Mouse (Mus musculus): ENCODE data around the gene Trpm3. TPM values are rescaled to one million over a fixed set of nuclear protein-coding genes. Genes with fewer than 3 reads are reported as not detected.
A peak's percentile ranks its signal among the peaks of the same experiment; 100 is the strongest.

Gene Trpm3
- polyA plus RNA-seq, 1 experiment from 2014 or later = 3.9 TPM

DNA sequence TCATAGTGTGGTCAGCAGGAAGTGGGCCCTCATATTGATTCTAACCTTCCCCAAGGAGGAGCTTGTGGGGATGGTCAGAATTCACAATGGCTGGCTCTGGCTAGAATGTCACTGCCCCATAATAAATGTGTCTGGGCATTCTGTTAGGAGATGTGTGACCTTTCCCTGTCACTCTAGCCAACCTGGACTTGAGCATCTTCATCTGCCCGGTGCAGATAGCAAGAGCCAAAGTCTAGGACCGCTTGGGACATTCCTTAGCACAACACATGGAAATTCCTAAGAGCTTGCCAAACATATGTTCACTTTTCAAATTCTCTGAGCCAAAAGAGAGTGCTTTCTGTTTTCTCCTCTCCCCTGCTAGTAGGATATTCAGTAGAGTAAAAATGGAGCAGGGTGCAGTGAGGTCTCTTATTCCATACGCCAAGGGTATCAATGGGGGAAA is 743.8 kb downstream of the Trpm3 start:
- Histone ChIP-seq H3K4me2 (replicated peaks; ENCODE audit: low read depth, low read length) (no peak overlapping the region), H3K9ac (ENCODE audit: low read depth, low read length) (no peak overlapping the region), H3K9me3 (ENCODE audit: control insufficient read depth, low read length) (no peaks in the 10 kb centered on the region), H3K27me3 (ENCODE audit: control insufficient read depth, insufficient read depth, low read length) (no peaks in the 10 kb centered on the region), H3K4me3 (ENCODE audit: low read length) (no peak overlapping the region), H3K36me3 (ENCODE audit: control insufficient read depth, insufficient read depth, low read length) (no peaks in the 10 kb centered on the region), H3K27ac (ENCODE audit: low read depth, low read length) (no peak overlapping the region), H3K4me1 (ENCODE audit: control insufficient read depth, insufficient read depth, low read length) (no peaks in the 10 kb centered on the region)
- WGBS = 60% methylated on average over 3 of the region's 3 CpGs
- no peak for ATAC-seq (ENCODE audit: low FRiP score, low TSS enrichment)

DNA sequence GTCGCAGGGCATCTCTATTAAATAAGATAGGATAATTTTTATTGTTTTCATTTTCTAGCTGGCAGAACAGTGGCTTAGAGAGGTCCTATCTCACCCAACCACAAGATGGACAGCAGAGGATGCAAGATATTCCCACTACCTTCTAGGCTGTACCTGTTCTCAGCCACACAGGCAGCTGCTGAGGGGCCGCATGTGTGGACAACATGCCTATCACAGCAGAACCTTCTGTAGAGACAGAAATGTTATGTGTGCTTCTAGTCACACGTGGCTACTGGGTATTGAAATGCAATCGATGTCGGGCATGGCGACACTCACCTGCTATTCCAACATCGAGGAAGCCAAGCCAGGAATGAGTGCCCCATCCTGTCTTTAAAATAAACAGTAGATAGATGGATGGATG is 744.3 kb downstream of the Trpm3 start:
- WGBS = 93% methylated on average over 7 of the region's 7 CpGs
- Histone ChIP-seq H3K9ac (ENCODE audit: low read depth, low read length) (no peak overlapping the region), H3K9me3 (ENCODE audit: control insufficient read depth, low read length) (no peaks in the 10 kb centered on the region), H3K4me1 (ENCODE audit: control insufficient read depth, insufficient read depth, low read length) (no peaks in the 10 kb centered on the region), H3K4me3 (ENCODE audit: low read length) (no peak overlapping the region), H3K4me2 (replicated peaks; ENCODE audit: low read depth, low read length) (no peak overlapping the region), H3K27ac (ENCODE audit: low read depth, low read length) (no peak overlapping the region), H3K27me3 (ENCODE audit: control insufficient read depth, insufficient read depth, low read length) (no peaks in the 10 kb centered on the region), H3K36me3 (ENCODE audit: control insufficient read depth, insufficient read depth, low read length) (no peaks in the 10 kb centered on the region)
- no peak for ATAC-seq (ENCODE audit: low FRiP score, low TSS enrichment)

DNA sequence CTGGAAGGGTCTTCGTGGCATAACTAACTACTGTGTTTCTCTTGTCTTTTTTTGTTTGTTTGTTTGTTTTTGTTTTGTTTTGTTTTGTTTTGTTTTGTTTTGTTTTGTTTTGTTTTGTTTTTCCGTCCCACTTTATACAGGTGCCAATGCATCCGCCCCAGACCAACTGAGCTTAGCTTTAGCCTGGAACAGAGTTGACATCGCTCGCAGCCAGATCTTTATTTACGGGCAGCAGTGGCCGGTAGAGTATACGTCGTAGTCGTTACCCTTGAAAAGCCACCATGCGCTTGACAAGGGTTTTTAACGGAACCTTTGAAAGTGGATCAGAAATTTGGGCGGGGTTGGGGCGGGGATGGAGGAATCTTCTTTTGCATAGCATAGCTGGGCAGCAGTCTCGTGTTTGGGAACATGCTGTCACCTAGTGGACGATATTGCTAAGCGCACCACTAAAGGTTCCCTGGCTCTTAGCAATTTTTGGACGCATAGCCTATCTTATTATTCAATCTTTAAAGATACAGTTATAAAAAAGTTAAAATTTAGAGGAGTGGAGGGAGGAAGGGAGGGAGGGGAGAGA is 745.0 kb downstream of the Trpm3 start:
- ATAC-seq (ENCODE audit: low FRiP score, low TSS enrichment) = peak; percentile 92
- Histone ChIP-seq H3K27me3 (ENCODE audit: control insufficient read depth, insufficient read depth, low read length) (no peaks in the 10 kb centered on the region), H3K36me3 (ENCODE audit: control insufficient read depth, insufficient read depth, low read length) (no peaks in the 10 kb centered on the region), H3K4me2 (replicated peaks; ENCODE audit: low read depth, low read length) (peak overlapping the region; percentile 39), H3K9ac (ENCODE audit: low read depth, low read length) (no peak overlapping the region), H3K4me1 (ENCODE audit: control insufficient read depth, insufficient read depth, low read length) (no peaks in the 10 kb centered on the region), H3K9me3 (ENCODE audit: control insufficient read depth, low read length) (no peaks in the 10 kb centered on the region), H3K4me3 (ENCODE audit: low read length) (peak overlapping the region; percentile 13; the same call in 1 of the 2 replicates), H3K27ac (ENCODE audit: low read depth, low read length) (no peak overlapping the region)
- 22% methylated on average over 18 of the region's 18 CpGs for WGBS

DNA sequence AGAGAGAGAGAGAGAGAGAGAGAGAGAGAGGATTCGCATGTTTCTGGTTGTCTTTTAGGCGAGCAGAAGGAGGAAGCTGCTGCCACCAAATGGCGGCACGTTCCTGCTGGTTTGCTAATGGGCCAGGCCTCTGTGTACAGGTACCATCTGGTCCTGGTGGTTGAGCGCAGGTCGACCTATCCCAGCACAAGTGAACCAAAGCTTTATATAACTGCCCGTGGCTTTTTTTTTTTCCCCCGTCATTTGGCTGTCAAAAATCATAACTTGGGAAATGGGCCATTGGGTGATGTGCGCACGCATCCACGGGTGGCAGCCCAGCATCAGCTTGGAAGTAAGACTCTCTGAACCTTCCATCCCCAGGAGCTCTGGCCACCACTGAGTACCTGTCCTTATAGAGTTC is 745.5 kb downstream of the Trpm3 start:
- Histone ChIP-seq H3K9ac (ENCODE audit: low read depth, low read length) (no peak overlapping the region), H3K4me1 (ENCODE audit: control insufficient read depth, insufficient read depth, low read length) (no peaks in the 10 kb centered on the region), H3K4me3 (ENCODE audit: low read length) (no peak overlapping the region), H3K27ac (ENCODE audit: low read depth, low read length) (no peak overlapping the region), H3K36me3 (ENCODE audit: control insufficient read depth, insufficient read depth, low read length) (no peaks in the 10 kb centered on the region), H3K4me2 (replicated peaks; ENCODE audit: low read depth, low read length) (peak overlapping the region; percentile 39), H3K9me3 (ENCODE audit: control insufficient read depth, low read length) (no peaks in the 10 kb centered on the region), H3K27me3 (ENCODE audit: control insufficient read depth, insufficient read depth, low read length) (no peaks in the 10 kb centered on the region)
- peak; percentile 63; the same call in 1 of the 2 replicates for ATAC-seq (ENCODE audit: low FRiP score, low TSS enrichment)
- 52% methylated on average over 11 of the region's 11 CpGs for WGBS

DNA sequence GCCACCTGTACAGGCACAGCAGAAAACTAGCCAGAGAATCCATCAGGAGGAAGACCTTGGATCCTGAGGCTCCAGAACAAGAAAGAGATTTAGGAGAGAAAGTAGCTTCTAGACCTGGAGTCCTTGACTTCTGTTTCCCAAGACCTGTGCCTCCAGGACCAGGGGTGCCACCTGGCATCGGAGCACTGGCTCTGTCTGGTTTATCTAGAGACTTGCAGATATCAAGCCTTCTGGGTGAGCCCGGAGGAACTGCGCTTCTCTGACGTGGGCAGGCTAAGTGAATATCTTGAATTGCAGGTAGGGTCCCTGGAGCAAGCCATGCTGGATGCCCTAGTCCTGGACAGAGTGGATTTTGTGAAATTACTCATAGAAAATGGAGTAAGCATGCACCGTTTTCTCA is 746.2 kb downstream of the Trpm3 start:
- Histone ChIP-seq H3K27me3 (ENCODE audit: control insufficient read depth, insufficient read depth, low read length) (no peaks in the 10 kb centered on the region), H3K9ac (ENCODE audit: low read depth, low read length) (no peak overlapping the region), H3K27ac (ENCODE audit: low read depth, low read length) (no peak overlapping the region), H3K4me3 (ENCODE audit: low read length) (no peak overlapping the region), H3K4me2 (replicated peaks; ENCODE audit: low read depth, low read length) (no peak overlapping the region), H3K36me3 (ENCODE audit: control insufficient read depth, insufficient read depth, low read length) (no peaks in the 10 kb centered on the region), H3K4me1 (ENCODE audit: control insufficient read depth, insufficient read depth, low read length) (no peaks in the 10 kb centered on the region), H3K9me3 (ENCODE audit: control insufficient read depth, low read length) (no peaks in the 10 kb centered on the region)
- 96% methylated on average over 5 of the region's 5 CpGs for WGBS
- no peak for ATAC-seq (ENCODE audit: low FRiP score, low TSS enrichment)

DNA sequence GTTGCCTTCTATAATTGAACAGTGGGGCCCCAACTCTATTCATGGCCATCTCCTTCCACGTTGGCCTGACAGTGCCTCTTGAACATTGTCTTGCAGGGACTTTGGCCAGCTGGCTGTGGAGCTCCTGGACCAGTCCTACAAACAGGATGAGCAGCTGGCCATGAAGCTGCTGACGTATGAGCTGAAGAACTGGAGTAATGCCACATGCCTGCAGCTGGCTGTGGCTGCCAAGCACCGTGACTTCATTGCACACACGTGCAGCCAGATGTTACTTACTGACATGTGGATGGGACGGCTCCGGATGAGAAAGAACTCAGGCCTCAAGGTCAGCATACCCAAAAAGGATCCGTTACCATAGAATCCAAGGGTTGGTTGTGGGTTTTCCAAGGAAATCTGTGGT is 763.0 kb downstream of the Trpm3 start:
- no peak overlapping the region for H3K27ac ChIP-seq (ENCODE audit: low read depth, low read length)
- no peaks in the 10 kb centered on the region for H3K36me3 ChIP-seq (ENCODE audit: control insufficient read depth, insufficient read depth, low read length)
- H3K4me1 ChIP-seq (ENCODE audit: control insufficient read depth, insufficient read depth, low read length) = no peaks in the 10 kb centered on the region
- no peaks in the 10 kb centered on the region for H3K27me3 ChIP-seq (ENCODE audit: control insufficient read depth, insufficient read depth, low read length)
- WGBS = 94% methylated on average over 7 of the region's 7 CpGs
- H3K9ac ChIP-seq (ENCODE audit: low read depth, low read length) = no peak overlapping the region
- no peaks in the 10 kb centered on the region for H3K9me3 ChIP-seq (ENCODE audit: control insufficient read depth, low read length)
- H3K4me2 ChIP-seq (replicated peaks; ENCODE audit: low read depth, low read length) = no peak overlapping the region
- H3K4me3 ChIP-seq (ENCODE audit: low read length) = no peak overlapping the region
- ATAC-seq (ENCODE audit: low FRiP score, low TSS enrichment) = no peak

DNA sequence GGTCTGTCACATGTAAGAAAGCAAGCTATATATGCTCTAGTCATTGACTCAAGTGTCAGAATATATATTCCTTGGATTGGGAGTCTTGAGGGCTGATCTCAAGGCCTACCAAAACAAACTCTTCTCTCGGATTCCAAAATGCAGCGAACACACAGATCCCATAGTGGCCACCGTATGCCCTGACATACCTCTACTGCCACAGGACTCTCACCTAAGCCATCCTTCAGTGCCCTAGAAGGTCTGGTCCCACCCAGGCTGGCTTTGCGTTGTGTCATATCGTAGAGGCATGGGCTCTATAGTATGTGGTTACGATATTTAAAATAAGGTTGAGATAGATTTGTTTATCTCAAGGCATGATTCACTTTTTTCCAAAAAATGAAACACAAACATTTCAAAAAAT is 763.5 kb downstream of the Trpm3 start:
- no peak for ATAC-seq (ENCODE audit: low FRiP score, low TSS enrichment)
- WGBS = 93% methylated on average over 6 of the region's 6 CpGs
- H3K4me2 ChIP-seq (replicated peaks; ENCODE audit: low read depth, low read length) = no peak overlapping the region
- H3K9me3 ChIP-seq (ENCODE audit: control insufficient read depth, low read length) = no peaks in the 10 kb centered on the region
- no peak overlapping the region for H3K4me3 ChIP-seq (ENCODE audit: low read length)
- H3K9ac ChIP-seq (ENCODE audit: low read depth, low read length) = no peak overlapping the region
- H3K27ac ChIP-seq (ENCODE audit: low read depth, low read length) = no peak overlapping the region
- H3K27me3 ChIP-seq (ENCODE audit: control insufficient read depth, insufficient read depth, low read length) = no peaks in the 10 kb centered on the region
- no peaks in the 10 kb centered on the region for H3K36me3 ChIP-seq (ENCODE audit: control insufficient read depth, insufficient read depth, low read length)
- H3K4me1 ChIP-seq (ENCODE audit: control insufficient read depth, insufficient read depth, low read length) = no peaks in the 10 kb centered on the region

DNA sequence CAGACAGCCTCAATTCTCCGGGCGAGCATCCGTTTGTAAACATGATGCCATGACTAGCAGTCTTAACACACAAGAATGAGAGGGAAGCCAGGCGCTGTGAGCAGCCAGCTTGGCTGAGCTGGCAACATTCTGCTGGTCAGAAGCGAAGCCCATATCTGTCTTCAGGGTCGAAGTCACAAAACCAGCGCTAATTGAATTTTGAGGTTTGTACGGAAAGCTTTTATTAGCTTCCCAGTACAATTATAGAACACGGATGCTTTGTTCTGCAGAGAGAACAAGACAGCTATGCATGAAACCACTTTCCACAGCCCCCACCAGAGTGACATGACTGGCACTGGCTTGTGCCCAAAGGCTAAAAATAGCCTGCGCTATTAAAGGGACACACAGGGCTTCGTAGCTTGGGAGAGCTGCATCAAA is 766.2 kb downstream of the Trpm3 start:
- 80% methylated on average over 11 of the region's 11 CpGs for WGBS

DNA sequence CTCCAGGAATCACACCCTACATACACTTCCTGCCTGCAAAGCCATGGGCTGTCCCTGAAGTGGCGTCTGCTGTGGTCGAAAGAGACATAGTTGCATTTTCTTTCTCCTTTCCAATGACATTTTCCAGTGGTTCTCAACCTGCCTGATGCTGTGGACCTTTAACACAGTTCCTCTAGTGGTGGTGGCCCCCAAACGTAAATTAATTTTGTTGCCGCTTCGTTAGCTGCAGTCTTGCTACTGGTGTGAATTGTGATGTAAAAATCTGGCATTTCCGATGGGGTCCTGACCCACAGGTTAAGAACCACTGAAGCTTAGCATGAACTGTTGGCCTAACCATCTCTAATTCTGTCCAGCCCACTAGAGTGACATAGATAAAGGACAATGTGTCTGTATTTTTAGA is 771.8 kb downstream of the Trpm3 start:
- no peak overlapping the region for H3K4me2 ChIP-seq (replicated peaks; ENCODE audit: low read depth, low read length)
- no peaks in the 10 kb centered on the region for H3K9me3 ChIP-seq (ENCODE audit: control insufficient read depth, low read length)
- H3K27me3 ChIP-seq (ENCODE audit: control insufficient read depth, insufficient read depth, low read length) = no peaks in the 10 kb centered on the region
- no peak overlapping the region for H3K9ac ChIP-seq (ENCODE audit: low read depth, low read length)
- H3K27ac ChIP-seq (ENCODE audit: low read depth, low read length) = no peak overlapping the region
- 65% methylated on average over 6 of the region's 6 CpGs for WGBS
- H3K4me1 ChIP-seq (ENCODE audit: control insufficient read depth, insufficient read depth, low read length) = no peaks in the 10 kb centered on the region
- H3K36me3 ChIP-seq (ENCODE audit: control insufficient read depth, insufficient read depth, low read length) = no peaks in the 10 kb centered on the region
- no peak for ATAC-seq (ENCODE audit: low FRiP score, low TSS enrichment)
- H3K4me3 ChIP-seq (ENCODE audit: low read length) = no peak overlapping the region

More for the DNA sequence above, 766.2 kb downstream of the Trpm3 start:
- Histone ChIP-seq H3K27me3 (ENCODE audit: control insufficient read depth, insufficient read depth, low read length) (no peaks in the 10 kb centered on the region), H3K9ac (ENCODE audit: low read depth, low read length) (no peak overlapping the region), H3K4me1 (ENCODE audit: control insufficient read depth, insufficient read depth, low read length) (no peaks in the 10 kb centered on the region), H3K4me3 (ENCODE audit: low read length) (no peak overlapping the region), H3K9me3 (ENCODE audit: control insufficient read depth, low read length) (no peaks in the 10 kb centered on the region), H3K27ac (ENCODE audit: low read depth, low read length) (no peak overlapping the region), H3K4me2 (replicated peaks; ENCODE audit: low read depth, low read length) (no peak overlapping the region), H3K36me3 (ENCODE audit: control insufficient read depth, insufficient read depth, low read length) (no peaks in the 10 kb centered on the region)
- no peak for ATAC-seq (ENCODE audit: low FRiP score, low TSS enrichment)

Measured in kidney, embryonic 14.5 days (tissue).